Mouse (Mus musculus) cortical plate, adult 2 months (tissue): ENCODE measurements at regions not wholly inside any gene's neighbourhood (a gene's known extent, or its start where the extent isn't known, plus 50 kb on each side); places are given as distances from the start of the nearest gene placed in this dataset.

ENCODE experiments used
- H3K27ac ChIP-seq: fragments of 200-500 bp; 2 replicates; pipeline ENCODE4 v1.5.1; 2012; ENCODE audit warnings: low read length, control low read depth, inconsistent platforms; ENCODE audit not compliant: insufficient read depth
- H3K4me1 ChIP-seq: fragments of 200-500 bp; 2 replicates; pipeline ENCODE4 v1.6.1; 2011; ENCODE audit warnings: low read length; ENCODE audit not compliant: control insufficient read depth, insufficient read depth
- H3K4me3 ChIP-seq: fragments of 200-500 bp; 2 replicates; pipeline ENCODE4 v1.5.1; 2011; ENCODE audit warnings: mild to moderate bottlenecking, low read length, control low read depth; ENCODE audit not compliant: insufficient read depth
- CTCF ChIP-seq: fragments of 200-500 bp; IDR thresholded peaks from 2 replicates; pipeline ENCODE4 v1.5.1; 2011; ENCODE audit warnings: mild to moderate bottlenecking, control low read depth, low read length; ENCODE audit not compliant: insufficient read depth; ENCODE audit errors: extremely low read depth
- POLR2A ChIP-seq: fragments of 200-500 bp; IDR thresholded peaks from 2 replicates; pipeline ENCODE4 v1.6.1; 2011; ENCODE audit warnings: mild to moderate bottlenecking, low read length, control low read depth; ENCODE audit not compliant: insufficient read depth; ENCODE audit errors: extremely low read depth

GRCm38 (mm10) chr3:4797567-4797940, 953.1 kb upstream of the Gm8797 start:
- Histone ChIP-seq H3K4me1 (no peaks in the 10 kb centered on the region), H3K27ac (no peak overlapping the region), H3K4me3 (peak overlapping the region; percentile 43; the same call in 1 of the 2 replicates)
- no peak for TF ChIP-seq POLR2A
- TF ChIP-seq CTCF: no peak

- Histone ChIP-seq H3K27ac (no peak overlapping the region), H3K4me3 (peak overlapping the region; percentile 27; the same call in 1 of the 2 replicates), H3K4me1 (no peaks in the 10 kb centered on the region)
- TF ChIP-seq POLR2A (no peak), CTCF (no peak)
Measured at GRCm38 (mm10) chr3:4798366-4798765, 952.2 kb upstream of the Gm8797 start.

- no peaks in the 10 kb centered on the region for H3K4me1 ChIP-seq
- H3K4me3 ChIP-seq: no peak overlapping the region
- TF ChIP-seq CTCF (no peak), POLR2A (no peak)
- no peak overlapping the region for H3K27ac ChIP-seq
Measured at GRCm38 (mm10) chr3:4834459-4834858, 916.1 kb upstream of the Gm8797 start.

- H3K4me1 ChIP-seq: no peaks in the 10 kb centered on the region
- H3K27ac ChIP-seq: no peak overlapping the region
- no peak overlapping the region for H3K4me3 ChIP-seq
- no peak for TF ChIP-seq POLR2A
- no peak for TF ChIP-seq CTCF
Measured at GRCm38 (mm10) chr3:4835645-4836044, 915.0 kb upstream of the Gm8797 start.

- Histone ChIP-seq H3K27ac (no peak overlapping the region), H3K4me3 (no peak overlapping the region), H3K4me1 (no peaks in the 10 kb centered on the region)
- no peak for TF ChIP-seq CTCF
- TF ChIP-seq POLR2A: no peak
Measured at GRCm38 (mm10) chr3:4836888-4837287, 913.7 kb upstream of the Gm8797 start.

- Histone ChIP-seq H3K27ac (no peak overlapping the region), H3K4me1 (no peaks in the 10 kb centered on the region), H3K4me3 (no peak overlapping the region)
- TF ChIP-seq CTCF (no peak), POLR2A (no peak)
Measured at GRCm38 (mm10) chr3:4854958-4855566, 895.5 kb upstream of the Gm8797 start.

- H3K4me1 ChIP-seq: no peaks in the 10 kb centered on the region
- no peak overlapping the region for H3K27ac ChIP-seq
- no peak overlapping the region for H3K4me3 ChIP-seq
- no peak for TF ChIP-seq CTCF
- TF ChIP-seq POLR2A: no peak
Measured at GRCm38 (mm10) chr3:4856571-4856970, 894.0 kb upstream of the Gm8797 start.

GRCm38 (mm10) chr3:4866226-4866625, 884.4 kb upstream of the Gm8797 start:
- Histone ChIP-seq H3K4me3 (no peak overlapping the region), H3K27ac (no peak overlapping the region), H3K4me1 (no peaks in the 10 kb centered on the region)
- no peak for TF ChIP-seq CTCF
- TF ChIP-seq POLR2A: no peak

GRCm38 (mm10) chr3:4885916-4886315, 864.7 kb upstream of the Gm8797 start:
- no peak overlapping the region for H3K27ac ChIP-seq
- TF ChIP-seq POLR2A (no peak), CTCF (no peak)
- H3K4me3 ChIP-seq: no peak overlapping the region
- no peaks in the 10 kb centered on the region for H3K4me1 ChIP-seq

GRCm38 (mm10) chr3:4893108-4893507, 857.5 kb upstream of the Gm8797 start:
- Histone ChIP-seq H3K27ac (no peak overlapping the region), H3K4me3 (no peak overlapping the region), H3K4me1 (no peaks in the 10 kb centered on the region)
- TF ChIP-seq CTCF: no peak
- no peak for TF ChIP-seq POLR2A
